Mouse (Mus musculus) ZHBTc4 (cell line): ENCODE measurements around the gene Arel1.

Experiments
- DNase-seq: peaks from one replicate; pipeline ENCODE4 v3.0.0-alpha.2; 2011; ENCODE audit warnings: low read depth, low spot score

The Arel1 gene

DNA sequence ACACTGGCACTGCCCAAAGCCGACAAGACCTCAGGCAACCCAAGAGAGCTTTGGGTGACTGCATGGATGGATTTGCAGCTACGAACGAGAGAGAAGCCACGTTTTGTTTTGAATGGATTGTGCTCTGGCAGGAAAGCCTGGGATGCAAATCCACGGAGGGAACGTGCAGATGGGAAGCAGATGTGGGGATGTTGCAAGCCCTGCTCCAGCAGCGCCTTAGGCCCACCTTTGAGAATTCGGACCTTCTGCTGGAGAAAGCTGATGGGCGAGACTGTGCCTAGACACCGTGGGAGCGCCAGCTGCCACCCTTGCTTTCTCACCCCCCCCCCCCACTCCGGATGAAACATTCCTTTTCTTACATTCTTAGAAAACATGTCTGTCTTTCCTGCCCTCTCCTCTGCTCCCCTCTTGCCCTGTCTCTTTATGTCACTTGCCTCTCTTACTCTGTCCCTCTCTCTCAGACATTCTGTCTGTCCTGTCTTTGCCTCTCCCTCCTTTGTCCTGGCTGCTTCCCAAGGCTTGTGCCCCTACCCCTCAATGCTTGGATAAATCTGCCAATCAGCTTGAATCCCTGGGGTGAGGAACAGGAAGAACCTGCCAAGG lies 63.6 kb downstream of the Arel1 start:
- DNase-seq = no peak

DNA sequence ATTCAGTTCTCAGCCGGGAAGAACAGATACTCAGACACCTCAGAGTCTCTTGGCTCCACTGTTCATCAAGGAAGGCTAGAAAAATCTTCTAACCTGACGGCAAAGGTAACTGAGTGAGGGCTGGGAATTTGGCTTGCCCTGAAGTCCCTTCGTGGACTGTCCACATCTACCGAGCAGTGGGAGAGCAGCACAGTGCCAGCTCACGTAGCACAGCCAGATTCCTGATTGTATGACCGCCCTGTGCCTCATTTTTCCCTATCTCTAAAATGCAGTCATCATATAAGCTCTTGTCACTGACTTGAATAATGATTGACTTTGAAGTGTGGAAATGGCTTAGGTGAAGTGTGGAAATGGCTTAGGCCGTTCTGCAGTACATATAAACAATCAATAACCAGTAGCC lies 66.3 kb downstream of the Arel1 start:
- DNase-seq = no peak

DNA sequence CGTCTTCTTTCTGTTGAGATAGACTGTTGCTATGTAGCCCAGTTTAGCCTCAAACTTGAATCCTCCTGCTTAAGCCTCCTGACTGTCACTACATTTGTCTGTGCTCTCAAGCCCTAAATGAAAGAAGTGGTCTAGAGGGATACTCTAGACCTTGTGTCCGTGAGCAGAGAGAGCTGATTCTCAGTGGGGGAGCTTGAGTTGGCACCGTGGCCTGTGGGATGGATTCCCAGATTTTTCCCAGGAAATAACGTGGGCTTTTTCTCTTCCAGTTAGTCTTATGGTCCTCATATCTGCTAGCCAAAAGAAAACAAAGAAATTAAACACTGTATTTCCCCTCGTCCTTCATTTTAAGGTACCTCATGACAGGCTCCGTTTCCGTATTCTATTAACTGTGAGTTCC lies 70.4 kb downstream of the Arel1 start:
- DNase-seq = no peak

DNA sequence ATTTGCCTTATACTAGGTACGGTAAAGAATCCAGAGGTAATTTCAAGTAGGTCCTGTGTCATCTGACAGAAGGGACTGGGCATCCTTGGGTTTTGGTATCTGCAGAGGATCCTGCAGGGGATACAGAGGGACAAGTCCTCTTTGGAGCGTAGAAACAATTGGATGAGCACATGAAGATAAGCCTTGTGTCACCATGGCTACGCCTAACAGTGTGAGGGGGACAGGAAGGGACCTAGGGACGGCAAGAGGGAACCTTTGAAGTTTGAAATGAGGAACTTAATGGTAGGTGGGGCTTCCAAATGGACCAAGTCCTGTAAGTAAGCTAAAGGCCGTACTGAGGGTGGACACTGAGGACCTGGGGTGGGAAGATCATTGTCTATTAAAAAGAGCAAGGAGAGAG lies 73.4 kb downstream of the Arel1 start:
- DNase-seq = no peak

DNA sequence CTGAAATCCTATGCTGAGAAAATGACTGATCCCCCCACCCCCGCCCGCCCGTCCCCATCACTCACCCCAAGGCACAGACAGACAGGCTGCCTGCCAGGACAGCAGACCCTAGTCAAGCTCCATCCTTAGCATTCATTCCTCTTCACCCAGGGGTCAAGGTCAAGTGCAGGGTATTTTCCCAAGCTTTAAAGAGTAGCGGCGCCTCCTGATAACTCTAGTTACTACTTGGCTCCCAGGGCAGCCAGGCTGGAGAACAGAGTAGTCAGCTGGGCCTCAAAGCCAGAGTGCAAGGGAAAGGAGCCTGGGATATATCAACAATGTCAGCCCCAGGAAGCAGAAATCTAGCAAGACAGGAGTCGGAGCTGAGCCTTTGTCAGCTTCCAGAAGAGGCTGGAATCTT lies 74.5 kb downstream of the Arel1 start:
- DNase-seq = no peak

DNA sequence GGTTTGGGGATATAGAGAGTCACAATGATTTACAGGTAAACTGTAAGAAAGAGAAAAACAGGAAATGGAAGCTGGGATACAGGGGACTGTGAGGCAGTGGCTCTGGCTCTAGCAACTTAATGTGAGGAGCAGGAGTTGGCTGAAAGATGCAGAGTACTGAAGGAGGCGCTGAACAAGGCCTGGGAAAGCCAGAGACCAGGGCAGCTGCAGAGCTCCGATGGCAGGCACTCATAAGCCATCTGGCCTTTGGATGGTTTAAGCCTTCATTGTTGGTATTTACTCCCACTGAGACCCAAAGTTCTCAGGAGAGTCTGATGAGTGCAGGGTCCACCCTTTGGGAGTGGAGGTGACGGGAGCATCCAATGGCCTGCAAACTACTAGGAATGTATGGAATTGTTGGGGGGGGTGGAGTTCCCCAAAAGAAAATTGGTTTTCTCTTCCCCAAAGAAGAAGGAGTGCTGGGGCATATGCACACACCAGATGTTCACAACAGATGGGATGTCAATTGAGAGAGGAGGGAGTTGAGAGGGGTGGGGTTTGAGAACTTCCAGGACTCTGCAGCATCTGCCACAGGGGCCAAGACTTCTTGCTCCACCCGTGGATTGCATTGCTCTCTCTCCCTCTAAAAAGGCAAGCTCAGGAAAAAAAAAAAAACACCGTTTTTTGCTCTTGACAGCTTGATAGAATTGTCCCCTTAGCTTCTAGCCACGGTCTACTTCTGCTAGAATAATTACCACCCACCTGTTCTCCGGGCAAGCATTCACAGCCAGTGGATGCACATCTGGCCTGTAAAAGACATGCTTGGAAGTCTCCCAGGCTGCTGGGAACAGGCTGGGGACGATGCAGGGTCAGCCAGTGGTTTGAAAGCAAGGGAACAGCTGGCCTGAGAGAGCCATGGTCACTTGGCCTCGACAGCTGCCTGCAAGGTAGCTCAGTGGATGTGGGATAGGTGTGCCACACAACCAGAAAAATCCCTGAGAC lies 76.8 kb downstream of the Arel1 start:
- DNase-seq = no peak

DNA sequence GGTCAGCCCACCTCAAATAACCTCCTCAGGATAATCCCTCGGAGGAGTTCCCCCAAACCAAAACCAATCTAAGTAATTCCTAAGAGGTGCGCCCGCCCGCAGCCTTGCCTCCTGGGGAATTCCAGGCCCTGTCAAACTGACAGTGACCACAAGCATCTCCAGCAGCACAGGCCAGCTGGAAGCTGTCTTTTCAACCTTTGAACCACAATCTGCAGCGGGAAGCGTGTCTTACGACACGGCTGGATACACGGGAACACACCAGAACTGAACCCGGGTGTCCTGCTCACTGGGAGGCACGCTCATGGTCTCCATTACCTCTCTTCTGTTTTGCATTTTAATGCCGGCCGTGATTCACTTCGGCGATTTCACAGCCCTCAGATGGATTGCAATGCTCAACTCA lies 80.4 kb downstream of the Arel1 start:
- DNase-seq = no peak

DNA sequence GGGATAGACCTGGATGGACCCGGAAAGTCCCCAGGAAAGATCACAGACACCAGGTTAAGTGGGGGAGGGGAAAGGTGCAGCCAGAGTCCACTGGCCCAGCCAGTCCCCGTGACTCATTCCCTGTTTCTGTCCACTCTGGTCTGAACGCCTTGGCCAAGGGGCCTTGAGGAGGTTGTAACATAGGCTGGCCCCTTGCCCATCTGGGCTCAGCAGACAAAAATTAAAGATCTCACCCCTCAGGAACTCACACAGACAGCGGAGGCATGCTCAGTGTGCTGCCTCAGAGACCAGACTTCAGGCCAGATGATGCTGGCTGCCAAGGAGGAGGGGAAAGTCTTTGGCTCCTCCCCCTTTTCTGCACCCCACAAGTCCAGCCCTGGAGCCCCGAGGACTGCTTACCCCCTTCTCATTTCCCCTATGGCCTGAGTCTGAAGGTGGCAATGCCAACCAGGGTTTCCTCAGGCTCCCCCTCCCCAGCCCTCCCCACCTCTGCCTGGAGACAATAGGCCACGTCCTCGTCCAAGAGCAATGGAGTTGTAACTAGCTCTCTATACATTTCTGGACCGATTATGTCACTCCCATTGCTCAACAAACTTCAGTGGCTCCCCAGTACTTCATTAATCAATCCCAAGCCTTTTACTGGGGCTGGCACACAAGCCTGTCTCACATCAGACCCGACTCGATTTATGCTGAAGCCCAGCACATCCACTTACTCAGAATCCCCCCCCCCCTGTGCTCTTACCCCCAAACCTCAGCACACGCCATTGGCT lies 85.4 kb downstream of the Arel1 start:
- DNase-seq = no peak

DNA sequence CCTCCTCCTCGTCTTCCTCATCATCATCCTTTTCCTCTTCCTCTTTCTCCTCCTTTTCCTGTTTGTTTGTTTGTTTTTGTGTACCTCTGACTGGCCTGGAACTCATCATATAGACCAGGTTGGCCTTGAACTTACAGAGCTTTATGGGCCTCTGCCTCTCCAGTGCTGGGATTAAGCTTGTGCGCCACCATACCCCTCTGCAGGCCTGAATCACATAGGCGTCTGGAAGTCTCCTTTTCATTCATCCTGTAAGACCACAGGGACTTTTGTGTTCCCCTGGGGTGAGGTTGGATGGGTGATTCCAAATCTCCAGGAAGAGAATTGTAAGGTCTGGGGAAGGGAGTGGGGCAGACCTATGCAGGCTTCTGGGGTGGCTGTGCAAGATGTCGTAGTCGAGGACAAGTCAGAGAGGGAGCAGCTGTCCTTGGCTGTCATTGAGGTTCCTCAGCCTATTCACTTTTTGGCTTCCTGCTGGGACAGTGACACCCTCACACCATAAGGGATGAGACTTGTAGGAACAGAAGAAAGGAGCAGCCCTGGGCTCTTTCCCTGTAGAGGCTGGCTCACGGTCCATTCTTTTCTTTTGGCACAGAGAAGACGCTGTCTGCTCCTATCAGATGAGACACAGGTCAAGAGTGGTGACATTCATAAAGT lies 86.2 kb downstream of the Arel1 start:
- DNase-seq = peak; percentile 78

DNA sequence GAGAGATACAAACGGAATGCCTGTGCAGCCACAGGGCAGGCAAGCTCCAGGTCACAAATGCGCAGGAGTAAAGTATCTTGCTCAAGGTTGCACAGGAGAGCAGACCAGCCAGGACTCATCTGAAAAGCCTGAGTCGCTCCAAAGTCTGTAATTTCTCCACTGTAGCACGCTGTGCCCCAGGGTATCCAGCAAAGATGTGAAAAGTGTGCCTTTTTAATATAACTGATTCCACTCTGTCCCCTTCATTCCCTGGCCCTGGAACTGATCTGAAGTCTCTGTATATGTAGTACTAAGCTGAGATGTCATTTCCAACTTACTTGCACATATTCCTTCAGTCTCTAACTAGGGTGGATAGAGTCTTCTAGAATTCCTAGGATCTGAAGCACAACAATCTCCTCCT lies 87.9 kb downstream of the Arel1 start:
- peak; percentile 58 for DNase-seq

DNA sequence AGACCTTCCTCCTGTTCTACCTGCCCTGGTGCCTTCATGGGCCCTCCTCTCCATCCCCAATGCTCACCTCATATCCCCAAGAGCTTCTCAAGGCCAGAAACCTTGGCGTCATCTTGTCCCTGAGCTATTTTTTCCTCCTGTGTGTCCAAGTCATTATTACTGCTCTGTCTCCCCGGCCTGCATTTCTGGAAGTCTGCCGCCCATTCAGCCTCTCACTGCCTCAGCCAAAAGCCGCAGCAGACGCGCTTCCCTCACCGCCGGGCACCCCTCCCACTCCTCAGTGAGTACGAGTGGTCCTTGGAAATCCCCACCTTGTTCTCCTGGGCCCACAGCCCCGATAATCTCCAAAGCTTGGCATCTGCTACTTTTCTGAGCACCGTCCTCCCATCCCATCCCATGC lies 90.6 kb downstream of the Arel1 start:
- no peak for DNase-seq

DNA sequence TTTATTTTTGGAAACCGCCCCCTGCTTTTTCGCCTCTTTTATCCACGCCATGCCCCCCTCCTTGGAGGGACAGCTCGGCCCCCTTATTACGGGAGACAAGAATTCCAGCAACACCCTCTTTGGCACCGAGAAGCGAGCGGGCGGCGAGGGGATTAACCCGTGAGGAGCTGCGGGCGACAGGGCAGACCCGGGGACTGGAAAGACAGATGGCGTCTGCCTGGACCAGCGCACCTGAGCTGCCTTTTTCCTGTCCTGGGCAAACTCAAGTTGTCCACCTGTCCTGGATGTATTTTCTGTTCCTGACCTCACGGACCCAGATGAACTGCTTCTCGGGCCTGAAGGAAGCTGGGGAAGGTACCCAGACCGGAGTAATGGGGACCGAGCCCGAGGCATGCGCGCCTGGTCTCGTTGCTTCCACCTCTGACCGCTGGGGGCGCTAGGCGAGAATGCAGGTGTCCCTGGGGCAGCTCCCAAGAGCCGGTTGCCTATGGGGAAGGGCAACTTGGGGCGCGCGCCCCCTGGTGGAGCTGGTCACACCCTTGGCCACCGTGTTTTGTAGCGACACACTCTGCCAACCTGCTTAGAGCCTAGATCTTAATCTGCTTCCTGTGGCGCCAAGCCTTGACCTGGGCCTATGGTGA lies 94.1 kb downstream of the Arel1 start, which contains the start of gene Ltbp2:
TSS of gene Ltbp2 (minus strand) at position 52 of the 641 bp plus-strand sequence.
- DNase-seq = peak; percentile 97

DNA sequence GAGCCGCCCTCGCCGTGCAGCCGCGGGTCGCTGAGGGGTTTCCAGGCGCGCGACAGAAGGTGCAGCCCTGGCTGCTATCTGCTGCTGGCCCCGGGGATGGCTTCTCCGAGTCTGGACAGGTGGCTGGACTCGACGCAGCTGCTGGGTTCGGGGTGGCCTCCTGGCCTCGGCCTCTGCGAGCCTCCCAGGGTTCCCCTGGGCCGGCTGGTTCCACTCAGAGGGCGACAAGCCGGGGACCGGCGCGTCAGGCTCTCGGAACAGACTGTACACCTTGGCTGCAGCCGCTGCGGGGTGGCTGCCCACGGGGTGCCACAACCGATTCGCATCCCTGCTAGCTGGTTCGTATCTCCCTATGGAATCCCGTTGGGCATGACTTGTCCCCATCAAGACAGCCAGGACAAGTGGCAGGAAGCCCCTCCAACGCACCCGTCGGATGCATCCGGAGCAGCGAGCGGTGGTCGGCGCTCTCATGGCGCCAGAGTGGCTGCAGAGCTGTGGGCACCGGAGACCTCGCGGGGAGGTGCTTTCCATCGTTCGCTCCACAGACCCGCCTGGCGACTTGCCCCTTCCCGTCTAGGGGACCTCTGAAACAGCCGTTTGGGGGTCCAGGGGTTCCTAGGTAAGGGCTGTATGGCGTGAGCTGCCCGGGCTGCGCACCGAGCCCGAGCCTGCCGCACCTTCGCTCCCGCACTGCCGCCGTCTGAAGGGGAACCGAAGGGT lies 94.8 kb downstream of the Arel1 start:
- DNase-seq = peak; percentile 64

DNA sequence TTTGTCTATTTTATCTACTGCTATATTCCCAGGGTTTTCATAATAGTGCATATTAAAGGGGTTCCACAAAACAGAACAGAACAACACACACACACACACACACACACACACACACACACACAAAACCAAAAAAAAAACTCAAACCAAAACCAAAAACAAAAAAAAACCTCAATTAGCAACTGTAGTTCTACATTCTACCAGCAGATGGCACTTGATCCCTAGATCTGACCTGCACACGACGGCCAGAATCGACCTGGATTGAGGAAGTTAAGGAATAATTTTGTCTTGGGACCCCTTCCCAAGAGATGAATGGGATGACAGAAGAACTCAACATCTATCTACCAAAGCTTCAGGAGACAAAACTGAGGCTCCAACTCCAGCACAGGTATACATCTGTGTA lies 97.3 kb downstream of the Arel1 start:
- DNase-seq = peak; percentile 63

DNA sequence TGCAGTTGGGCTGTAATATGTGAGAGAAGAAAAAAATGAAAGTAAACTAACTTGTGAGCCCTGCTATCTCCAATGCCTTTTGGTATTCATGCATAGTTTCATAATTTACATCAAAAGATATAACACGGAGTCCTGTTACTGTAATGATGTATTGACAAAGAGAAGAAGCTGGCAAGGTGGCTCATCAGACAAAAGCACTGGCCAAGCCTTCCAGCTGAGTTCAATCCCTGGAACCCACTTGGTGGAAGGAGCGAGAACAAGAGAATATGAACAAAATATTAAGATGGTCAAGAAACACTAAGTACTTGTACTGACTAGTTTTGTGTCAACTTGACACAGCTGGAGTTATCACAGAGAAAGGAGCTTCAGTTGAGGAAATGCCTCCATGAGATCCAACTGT lies 98.4 kb downstream of the Arel1 start:
- no peak for DNase-seq
